Mouse (Mus musculus) CH12.LX (cell line): ENCODE results near the gene Fam210b.

Experiments
- CTCF ChIP-seq, 2 experiments: IDR thresholded peaks in 1 of 2; conservative IDR thresholded peaks in 1 of 2; 2 replicates each; pipeline ENCODE4 v1.5.1; 2011 to 2012; ENCODE audit warnings: low read depth in 2 of 2, low read length in 2 of 2, improper control_type of control experiment in 1 of 2, inconsistent platforms in 1 of 2, mild to moderate bottlenecking in 1 of 2, moderate library complexity in 1 of 2
- ELF1 ChIP-seq: IDR thresholded peaks from 2 replicates; pipeline ENCODE4 v1.6.1; 2014; ENCODE audit warnings: low read depth, mild to moderate bottlenecking, inconsistent platforms, low read length, improper control_type of control experiment
- EP300 ChIP-seq: IDR thresholded peaks from 2 replicates; pipeline ENCODE4 v1.6.1; 2011; ENCODE audit warnings: low read length, improper control_type of control experiment
- JUND ChIP-seq: conservative IDR thresholded peaks from 2 replicates; pipeline ENCODE4 v1.6.1; 2011; ENCODE audit warnings: low read depth, low read length, improper control_type of control experiment
- MAFK ChIP-seq: IDR thresholded peaks from 2 replicates; pipeline ENCODE4 v1.6.1; 2011; ENCODE audit warnings: low read length, improper control_type of control experiment; ENCODE audit not compliant: insufficient replicate concordance
- MXI1 ChIP-seq: IDR thresholded peaks from 2 replicates; pipeline ENCODE4 v1.6.1; 2011; ENCODE audit warnings: mild to moderate bottlenecking, low read depth, low read length, improper control_type of control experiment
- POLR2A ChIP-seq: IDR thresholded peaks from 2 replicates; pipeline ENCODE4 v1.6.1; 2011; ENCODE audit warnings: low read depth, mild to moderate bottlenecking, improper control_type of control experiment, low read length
- SMC3 ChIP-seq: IDR thresholded peaks from 2 replicates; pipeline ENCODE4 v1.6.1; 2011; ENCODE audit warnings: low read depth, low read length, improper control_type of control experiment
- USF1 ChIP-seq: IDR thresholded peaks from 2 replicates; pipeline ENCODE4 v1.6.1; 2014; ENCODE audit warnings: low read depth, mild to moderate bottlenecking, inconsistent platforms, low read length, improper control_type of control experiment
- ZMIZ1 ChIP-seq: IDR thresholded peaks from 2 replicates; pipeline ENCODE4 v1.6.1; 2012; ENCODE audit warnings: low read depth, mild to moderate bottlenecking, inconsistent platforms, low read length, improper control_type of control experiment

DNA sequence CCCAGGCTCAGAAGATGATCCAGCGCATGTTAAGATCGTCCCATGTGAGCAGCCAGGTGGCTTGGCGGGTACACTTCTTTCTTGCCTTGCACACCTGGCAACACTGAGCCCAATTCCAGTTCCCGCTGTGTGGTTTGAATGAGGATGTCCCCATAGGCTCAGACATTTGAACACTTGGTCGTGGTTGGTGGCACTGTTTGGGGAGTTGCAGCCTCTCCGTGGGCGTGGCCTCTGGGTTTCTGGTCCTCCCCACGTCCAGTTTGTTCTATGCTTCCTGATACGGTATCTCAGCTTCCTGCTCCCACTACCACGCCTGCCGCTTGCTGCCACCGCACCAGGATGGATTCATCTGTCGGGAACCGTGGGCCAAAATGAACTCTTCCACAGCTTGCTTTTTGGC, 4.4 kb downstream of the Fam210b start:
- TF ChIP-seq CTCF (conservative IDR thresholded peaks at IDR 0.05 in 1 of 2, IDR thresholded peaks at IDR 0.05 in 1 of 2; ENCODE audit: low read depth in 2 of 2, low read length in 2 of 2) (no peak), POLR2A (no peak), JUND (no peak), ELF1 (no peak), MAFK (no peak), MXI1 (no peak), EP300 (no peak), ZMIZ1 (no peak), SMC3 (no peak), USF1 (no peak)
